Mouse (Mus musculus) kidney, adult 11 months (tissue): ENCODE data around the gene Usp17lc.
"Not testable (repeated sequence)": the region's sequence is repeated elsewhere in the genome, so short reads cannot be mapped to it uniquely, and the experiment has no call there.

Experiments used
- DNase-seq: peaks from one replicate; pipeline ENCODE4 v3.0.0; 2022

Gene Usp17lc

DNA sequence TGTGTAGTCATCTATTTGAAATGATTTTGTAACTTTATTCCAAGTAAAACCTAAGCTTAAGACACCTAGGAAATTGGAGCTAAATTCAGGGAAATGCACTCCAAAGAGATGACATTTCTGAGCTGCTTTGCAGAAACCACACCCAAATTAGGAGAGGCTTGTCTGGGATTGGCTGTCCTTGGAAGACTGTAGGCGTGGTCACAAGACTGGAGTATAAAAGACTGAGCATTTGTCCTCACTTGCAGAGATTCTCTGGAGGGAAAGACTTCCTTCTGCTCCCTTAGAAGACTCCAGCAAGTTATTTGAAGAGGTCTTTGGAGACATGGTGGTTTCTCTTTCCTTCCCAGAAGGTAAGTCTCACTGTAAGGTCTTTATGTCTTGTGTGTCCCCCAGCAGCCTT is at the start of gene Usp17lc:
Gene Usp17lc (plus strand): TSS at position 301 of the 400 bp plus-strand sequence.
- DNase-seq: not testable (repeated sequence)

DNA sequence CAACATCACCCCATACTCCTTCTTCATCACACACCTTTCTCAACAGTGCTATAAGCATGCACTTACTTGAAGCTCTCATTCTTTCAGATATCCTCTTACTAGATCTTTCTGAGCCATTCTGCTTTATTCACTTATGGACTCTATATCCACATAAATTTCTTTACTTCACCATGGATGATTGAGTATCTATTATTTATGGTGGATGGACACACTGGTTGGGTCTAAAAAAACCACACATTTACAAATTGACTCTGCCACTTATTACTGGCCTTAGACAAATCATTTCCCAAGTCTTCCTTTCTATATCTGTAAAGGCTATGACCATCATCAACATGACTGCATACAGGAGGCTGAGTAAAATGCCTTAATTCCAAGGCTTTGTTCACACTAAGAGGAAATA is 28.8 kb upstream of the Usp17lc start, which contains the start of gene Olfr603:
Gene Olfr603 (minus strand): TSS at position 101 of the 400 bp plus-strand sequence.
- no peak for DNase-seq

DNA sequence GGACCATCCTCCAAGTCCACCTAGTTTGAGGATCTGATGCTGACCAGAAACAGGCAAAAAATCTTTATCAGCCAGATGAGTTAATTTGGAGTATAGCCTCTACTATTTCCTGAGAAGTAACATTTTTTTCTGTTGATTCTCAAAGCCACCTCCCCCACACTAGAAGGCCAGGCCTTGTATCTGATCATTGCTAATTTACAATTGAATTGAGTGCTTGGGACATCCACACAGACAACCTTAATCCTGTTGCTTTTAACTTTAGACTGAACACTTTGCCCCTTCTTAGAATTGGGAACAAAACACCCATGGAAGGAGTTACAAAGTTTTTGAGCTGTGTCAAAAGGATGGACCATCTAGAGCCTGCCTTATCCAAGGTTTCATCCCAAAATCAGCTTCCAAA is 17.1 kb upstream of the Usp17lc start:
- no peak for DNase-seq

DNA sequence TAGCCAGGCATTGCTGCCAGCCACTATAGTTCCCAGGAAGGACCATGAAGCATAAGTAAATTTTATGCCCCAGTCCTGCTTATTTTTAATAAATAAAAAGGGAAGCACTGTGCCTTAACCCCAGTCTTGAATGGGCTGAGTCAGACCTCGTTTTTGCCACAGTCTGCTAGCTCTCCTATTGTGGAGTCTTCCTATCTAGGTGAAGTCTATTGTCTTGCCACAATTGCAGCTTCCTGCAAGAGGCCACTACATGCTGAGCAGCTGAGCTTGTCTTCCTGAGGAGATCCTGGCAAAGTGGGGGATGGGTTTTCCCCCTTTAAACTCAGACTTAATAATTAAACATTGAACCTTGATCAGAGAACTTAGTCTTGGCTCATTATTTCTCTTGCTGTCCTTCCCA is 15.9 kb upstream of the Usp17lc start:
- DNase-seq: no peak

DNA sequence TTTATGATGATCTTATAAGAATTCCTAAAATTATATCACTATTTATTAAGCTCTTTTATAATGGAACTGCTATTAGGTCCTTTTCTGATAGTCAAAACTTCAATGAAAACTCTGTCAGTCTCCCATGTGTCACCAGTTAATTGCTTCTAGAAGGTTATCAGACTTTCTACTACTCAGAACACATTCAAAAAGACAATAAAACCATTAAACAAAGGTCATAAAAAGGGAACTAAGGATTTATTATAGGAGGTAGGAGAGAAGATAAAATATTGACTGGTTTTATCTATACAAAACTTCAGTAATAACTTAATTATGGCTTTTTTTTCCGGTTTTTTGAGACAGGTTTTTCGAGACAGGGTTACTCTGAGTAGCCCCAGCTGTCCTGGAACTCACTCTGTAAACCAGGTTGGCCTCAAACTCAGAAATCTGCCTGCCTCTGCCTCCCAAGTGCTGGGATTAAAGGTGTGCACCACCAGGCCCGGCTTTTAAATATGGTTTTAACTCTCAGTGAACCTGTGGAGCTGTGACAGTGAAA is 8.3 kb upstream of the Usp17lc start:
- not testable (repeated sequence) for DNase-seq

DNA sequence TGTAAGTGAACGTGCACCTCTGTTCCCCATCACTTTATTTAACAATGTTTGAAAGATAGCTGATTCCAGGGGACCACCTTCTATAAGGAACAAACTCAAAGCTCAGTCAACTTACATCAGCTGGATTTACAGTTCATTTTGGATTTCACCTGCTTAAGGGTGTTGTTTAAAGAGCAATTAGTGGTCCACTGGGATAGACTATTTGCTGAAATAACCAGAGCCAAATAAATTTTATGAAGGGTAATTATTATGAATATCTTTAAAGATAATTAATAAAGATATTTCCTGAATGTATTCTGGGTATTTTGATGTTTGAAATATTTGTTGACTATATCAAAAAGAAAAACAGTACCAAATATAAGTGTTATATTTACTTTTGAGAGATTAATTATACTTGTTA is 30.5 kb downstream of the Usp17lc start, which contains the start of gene Olfr605:
Gene Olfr605 (minus strand): TSS at position 101 of the 400 bp plus-strand sequence.
- DNase-seq: no peak

DNA sequence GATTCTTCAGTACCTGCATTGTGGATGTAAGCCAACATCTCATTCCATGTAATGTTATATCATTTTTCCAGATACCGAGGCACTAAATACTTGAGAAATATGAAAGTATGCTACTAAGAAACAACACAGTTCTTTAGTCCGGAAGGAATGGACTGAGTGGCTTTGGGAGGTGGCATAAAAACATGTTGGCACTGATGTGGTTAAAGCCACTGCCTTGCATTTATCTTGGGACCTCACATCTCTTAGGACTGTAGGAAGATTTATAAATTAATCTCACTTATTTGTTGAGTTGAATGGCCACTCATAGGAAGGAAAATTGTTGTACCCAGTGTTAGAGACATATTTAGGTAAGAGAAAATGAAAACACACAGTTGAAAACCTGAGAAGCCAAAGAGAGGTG is 33.9 kb downstream of the Usp17lc start, which contains the start of gene Olfr606:
Gene Olfr606 (plus strand): TSS at position 301 of the 400 bp plus-strand sequence.
- no peak for DNase-seq

DNA sequence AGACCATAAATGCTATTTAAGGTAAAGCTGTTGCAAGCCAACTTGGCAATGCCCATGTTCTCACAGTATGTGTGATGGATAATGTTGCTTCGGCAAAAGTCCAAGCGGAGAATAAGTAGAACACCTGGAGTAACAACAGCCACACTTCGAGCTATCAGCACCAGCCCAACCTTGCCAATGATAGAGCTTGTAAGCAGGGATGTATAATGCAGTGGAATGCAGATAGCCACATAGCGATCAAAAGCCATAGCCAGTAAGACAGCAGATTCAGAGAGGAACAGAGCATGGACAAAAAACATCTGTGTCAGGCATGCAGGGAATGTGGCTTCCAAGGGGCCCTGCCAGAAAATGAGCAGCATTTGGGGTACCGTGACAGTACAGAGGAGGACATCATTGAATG is 45.7 kb downstream of the Usp17lc start:
- no peak for DNase-seq
